Comparison of ENCODE assay signal across 9 mouse cellular contexts in the genomic region with DNA sequence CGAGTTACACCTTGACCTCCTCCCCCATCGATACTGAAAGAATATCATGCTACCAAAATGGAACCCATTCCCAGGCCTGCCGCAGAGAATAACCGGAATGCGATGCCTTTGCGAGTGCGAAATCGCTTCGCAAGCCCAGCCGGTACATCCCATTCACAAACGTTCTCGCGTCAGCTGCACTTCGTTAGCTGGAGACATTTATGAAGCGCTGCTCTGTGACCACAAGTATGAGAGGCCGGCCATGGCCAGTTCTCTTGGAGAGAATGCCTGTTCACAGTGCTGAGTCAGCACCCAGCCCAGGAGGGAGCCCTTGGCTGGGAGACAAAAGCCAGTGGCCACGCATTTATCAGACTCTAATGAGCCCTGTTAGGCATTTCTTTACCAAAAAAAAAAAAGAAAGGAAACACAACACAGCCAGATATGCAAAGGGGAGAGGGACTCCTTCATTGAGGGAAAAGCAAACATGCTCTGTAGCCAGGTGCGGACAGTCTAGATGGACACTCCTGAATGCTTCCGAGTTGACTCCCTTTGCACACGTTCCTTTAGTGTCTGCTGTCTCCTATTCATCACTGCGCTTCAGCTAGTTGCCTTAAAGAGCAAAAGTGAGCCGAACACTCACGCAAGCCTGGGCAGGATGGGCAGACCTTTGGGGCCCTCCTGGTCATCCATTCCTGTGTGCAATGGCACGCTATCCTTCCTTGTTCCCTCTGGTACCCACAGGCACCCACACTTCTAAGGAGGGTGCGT.
DNase-seq lines count a peak whose midpoint lies in the region; ATAC-seq lines count a peak whose summit lies in the region.
"Had no signal": no experiment of that assay in that cellular context is flagged by ENCODE, and none has a peak within 500 bp of the region (broad histone marks: within the 10 kb centered on the region; RNA-seq: fewer than 3 reads in every experiment).

No protein-coding gene starts in this region.

- H3K27me3 ChIP-seq in neural tube, embryonic 11.5 days (ENCODE audit: control insufficient read depth, insufficient read depth, low read length): no peaks in the 10 kb centered on the region

- H3K9me3 ChIP-seq in neural tube, embryonic 11.5 days (ENCODE audit: control insufficient read depth, low read length): no peaks in the 10 kb centered on the region; the same call in 1 of the 2 replicates

- peak; percentile 53; the same call in 1 of the 2 replicates for ATAC-seq in neural tube, embryonic 11.5 days (ENCODE audit: insufficient read depth, low FRiP score, low TSS enrichment)

- peak; percentile 39 to 51 for DNase-seq in adrenal gland, adult (ENCODE audit: inconsistent age in 2 of 2, low spot score in 1 of 2)
- DNase-seq in adrenal gland, postnatal 4 days (ENCODE audit: low spot score in 2 of 2): no peak
- DNase-seq in adrenal gland, postnatal 25 days: peak; percentile 53
- peak; percentile 25 for DNase-seq in heart, adult 8-10 months (ENCODE audit: low spot score)
- peak; percentile 84 to 88 for DNase-seq in kidney, postnatal 25 days
- DNase-seq in neural tube, embryonic 11.5 days (ENCODE audit: low spot score): peak; percentile 72
- no peak for DNase-seq in layer of hippocampus, adult 11-12 months (ENCODE audit: low spot score)
- DNase-seq in frontal cortex, adult 2 months (ENCODE audit: extremely low spot score in 1 of 2, low spot score in 1 of 2): no peak

- no peak overlapping the region for H3K9ac ChIP-seq in neural tube, embryonic 11.5 days (ENCODE audit: low read length)

- 51% methylated on average over 25 of the region's 25 CpGs for WGBS in neural tube, embryonic 11.5 days

- H3K4me2 ChIP-seq in neural tube, embryonic 11.5 days (ENCODE audit: low read depth): no peak overlapping the region

- H3K4me3 ChIP-seq in neural tube, embryonic 11.5 days (ENCODE audit: low read depth, low read length): no peak overlapping the region

- no peak overlapping the region for H3K27ac ChIP-seq in neural tube, embryonic 11.5 days (ENCODE audit: low read depth, low read length)
- H3K27ac ChIP-seq: macrophage had no signal

- H3K4me1 ChIP-seq in neural tube, embryonic 11.5 days (ENCODE audit: control insufficient read depth, insufficient read depth, low read length): peaks cover 11% of the 10 kb centered on the region; the same call in 1 of the 2 replicates

- no peaks in the 10 kb centered on the region for H3K36me3 ChIP-seq in neural tube, embryonic 11.5 days (ENCODE audit: control insufficient read depth, insufficient read depth, low read length)

Comparison
In these comparisons a context has a peak if more than half of its experiments do, and no peak if none do; other contexts are left out.
1. DNase-seq: peak in adrenal gland, adult (2 of 2), adrenal gland, postnatal 25 days (single experiment), heart, adult 8-10 months (single experiment), kidney, postnatal 25 days (2 of 2) and neural tube, embryonic 11.5 days (single experiment); none in adrenal gland, postnatal 4 days (0 of 2), layer of hippocampus, adult 11-12 months (single experiment) and frontal cortex, adult 2 months (0 of 2).